Mouse (Mus musculus): ENCODE measurements around the gene Gpc6.

The Gpc6 gene

DNA sequence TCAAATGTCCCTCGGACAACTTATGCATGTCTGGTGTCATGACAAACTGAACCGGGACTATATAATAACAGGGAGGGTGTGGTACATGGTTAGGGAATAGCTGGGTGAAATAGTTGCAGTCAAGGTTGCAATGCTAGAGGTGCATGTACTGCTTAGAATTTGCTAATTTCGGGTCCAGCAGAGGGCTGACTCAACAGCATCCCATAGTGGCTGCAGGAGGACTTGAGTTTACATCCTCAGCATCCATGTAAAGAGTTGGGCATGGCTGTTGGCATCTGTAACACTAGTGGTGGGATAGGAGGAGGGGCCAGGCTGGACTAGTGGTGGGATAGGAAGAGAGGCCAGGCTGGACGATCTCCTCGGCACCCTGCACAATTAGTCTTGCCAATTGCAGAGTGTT is 565.4 kb downstream of the Gpc6 start:
- no peak for DNase-seq

DNA sequence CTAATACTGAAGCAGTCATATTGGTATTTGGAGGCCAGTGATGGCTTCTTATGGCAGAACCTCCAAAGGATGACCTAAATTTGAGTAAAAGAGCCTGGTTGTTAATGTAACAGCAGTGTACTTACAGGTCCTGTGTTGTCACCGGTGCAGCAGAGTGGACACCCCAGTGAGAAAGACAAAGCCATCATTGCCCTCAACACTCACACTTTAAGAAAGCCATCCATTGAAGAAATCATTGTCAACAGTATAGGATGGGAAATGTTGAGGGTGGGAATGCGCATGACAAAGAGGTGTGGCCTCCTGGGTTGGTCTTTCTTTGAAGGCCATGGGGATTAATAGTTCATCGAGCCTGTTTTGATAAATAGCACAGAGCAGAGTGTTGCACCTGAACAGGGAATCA is 570.0 kb downstream of the Gpc6 start:
- no peak for DNase-seq

DNA sequence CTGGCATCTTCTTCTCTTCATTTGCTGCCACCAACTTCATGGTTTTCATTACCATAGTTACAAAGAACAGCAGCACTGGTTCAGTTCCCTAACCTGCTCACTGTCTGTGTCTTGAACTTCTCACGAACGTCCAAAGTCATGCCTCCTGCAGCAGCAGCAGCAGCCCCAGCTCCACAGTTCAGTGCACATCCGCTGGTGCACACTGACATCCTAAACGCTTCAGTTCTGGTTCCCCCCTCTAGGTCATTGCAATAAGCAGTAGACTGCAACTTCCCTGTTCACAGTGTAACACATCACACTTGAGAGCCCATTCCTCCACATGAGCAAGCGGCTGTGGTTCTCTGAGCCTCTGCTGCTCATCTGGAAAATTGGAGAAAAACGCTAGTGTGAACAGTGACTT is 573.7 kb downstream of the Gpc6 start:
- DNase-seq, result peak in 1 of 2 experiments; percentile 21

DNA sequence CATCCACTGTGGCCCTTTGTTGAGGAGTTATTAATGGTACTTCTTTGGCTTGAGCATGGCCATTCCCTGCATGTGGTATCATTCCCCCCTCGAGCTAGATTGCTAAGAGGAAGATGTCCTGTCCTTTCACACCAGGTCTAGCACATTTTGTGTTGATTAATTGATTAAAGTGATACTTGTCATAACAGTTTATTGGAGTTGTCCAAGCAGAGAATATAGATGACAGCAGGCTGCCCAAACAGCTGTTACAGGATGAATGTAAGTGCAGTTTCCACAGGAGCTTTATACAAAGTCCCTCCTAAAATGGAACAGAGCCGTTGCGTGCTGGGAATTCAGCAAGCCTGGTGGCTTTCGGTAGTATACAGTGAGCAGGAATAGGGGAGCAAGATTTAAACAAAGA is 574.2 kb downstream of the Gpc6 start:
- no peak for DNase-seq

DNA sequence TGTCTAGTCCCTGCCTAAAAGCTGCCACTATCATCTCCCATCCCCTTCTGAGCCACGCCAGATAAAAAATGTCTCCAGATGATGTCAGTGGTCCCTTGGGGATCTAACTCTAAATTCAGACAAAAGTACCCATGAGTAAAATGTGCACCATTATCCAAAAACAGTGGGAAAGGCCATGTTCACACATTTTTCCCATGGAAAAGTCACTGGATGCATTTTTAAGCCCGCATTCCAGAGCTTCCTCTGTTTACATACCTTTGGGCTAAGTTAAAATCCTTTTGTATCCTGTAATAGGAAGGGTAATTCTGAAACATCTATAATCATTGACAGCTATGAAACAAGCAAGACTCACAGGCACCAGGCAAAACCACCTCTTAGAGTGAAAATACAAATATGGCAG is 589.7 kb downstream of the Gpc6 start:
- no peak for DNase-seq

DNA sequence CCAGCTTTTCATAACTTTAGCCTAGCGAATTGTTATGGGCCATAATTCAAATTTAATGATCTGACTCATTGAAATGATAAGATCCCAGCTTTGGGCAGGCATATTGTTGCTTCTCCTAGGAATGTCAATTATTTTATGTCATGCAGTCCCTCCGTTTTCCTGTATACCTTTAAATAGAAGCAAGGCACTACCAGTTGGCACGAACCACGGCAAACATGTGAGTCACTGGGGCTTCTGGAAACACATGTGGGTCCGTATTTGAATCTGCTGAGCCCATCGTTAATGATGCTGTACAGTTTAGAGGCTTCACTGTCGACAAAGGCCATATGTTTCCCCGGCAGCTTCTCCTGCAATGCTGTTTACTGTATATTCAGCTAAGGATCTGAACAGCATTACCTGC is 594.5 kb downstream of the Gpc6 start:
- peak; percentile 10 for DNase-seq

DNA sequence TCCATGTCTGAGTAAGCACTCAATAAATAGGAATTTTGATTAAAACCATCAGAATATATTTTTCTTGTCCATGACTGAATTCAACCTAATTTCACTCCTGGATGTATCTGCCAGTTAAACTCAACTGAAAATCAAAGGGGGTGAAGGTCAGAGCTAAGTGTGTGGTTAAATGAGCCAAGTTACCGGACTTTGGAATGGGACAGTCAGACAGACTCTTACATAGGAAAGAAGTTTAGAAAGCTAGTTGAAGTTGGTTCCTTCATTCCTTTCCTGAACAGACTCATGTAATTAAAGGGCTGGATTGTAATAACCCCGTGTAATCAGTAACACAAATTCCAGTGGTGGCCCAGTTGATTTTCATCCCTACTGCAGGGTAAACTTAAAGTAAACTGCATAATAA is 595.6 kb downstream of the Gpc6 start:
- DNase-seq, result no peak

DNA sequence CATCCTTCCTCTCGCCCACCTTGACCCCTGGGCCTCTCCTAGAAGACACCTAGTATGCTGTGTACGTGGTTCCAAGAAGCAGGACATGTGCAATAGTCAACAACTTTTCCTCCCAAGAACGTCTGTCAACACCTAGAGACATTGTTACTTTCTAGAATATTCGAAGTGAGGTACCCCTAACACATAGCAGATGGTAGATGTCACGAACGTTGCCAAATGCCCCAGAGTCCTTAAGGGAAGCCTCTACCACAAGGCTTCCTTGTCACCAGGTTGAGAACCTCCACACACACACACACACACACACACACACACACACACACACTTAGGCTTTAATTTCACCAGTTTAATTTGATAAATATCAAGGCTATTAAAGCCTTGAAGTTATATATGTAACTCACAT is 600.0 kb downstream of the Gpc6 start:
- no peak for DNase-seq

DNA sequence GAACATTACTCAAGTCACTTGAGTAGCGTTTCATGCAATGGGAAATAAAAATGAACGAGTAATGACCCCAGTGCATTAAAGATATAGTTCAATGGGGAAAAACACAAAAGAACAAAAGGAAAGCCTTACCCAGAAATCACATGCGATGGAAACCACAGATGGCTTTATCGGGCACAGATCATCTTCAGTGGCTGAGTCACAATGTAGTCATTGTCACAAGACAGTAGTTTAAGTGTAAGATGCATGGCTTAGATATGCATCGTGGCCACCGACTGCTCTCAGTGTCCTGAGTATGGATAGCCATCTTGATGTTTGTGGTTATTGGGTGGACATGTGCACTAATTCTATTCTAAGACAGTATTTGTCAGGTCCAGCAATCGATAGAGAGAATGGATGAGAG is 601.9 kb downstream of the Gpc6 start:
- DNase-seq, result no peak

DNA sequence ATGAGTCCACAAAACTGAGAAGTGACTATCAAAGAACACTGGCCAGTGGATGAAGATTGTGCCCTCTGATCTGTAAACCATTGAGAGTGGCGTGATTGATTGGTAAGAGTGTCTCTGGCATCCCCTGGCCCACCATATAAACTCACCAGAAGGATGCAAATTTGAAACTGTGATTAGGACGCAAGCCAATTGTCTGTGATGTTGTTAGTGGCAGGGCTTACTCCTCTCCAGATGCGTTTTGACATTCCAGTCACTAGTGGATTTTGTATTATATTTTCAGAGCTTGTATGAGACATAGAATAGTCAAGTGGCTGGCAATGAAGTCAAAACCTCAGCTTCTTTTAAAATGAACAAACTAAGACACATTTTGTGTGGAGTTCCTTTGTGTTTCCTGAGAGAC is 604.3 kb downstream of the Gpc6 start:
- no peak for DNase-seq

DNA sequence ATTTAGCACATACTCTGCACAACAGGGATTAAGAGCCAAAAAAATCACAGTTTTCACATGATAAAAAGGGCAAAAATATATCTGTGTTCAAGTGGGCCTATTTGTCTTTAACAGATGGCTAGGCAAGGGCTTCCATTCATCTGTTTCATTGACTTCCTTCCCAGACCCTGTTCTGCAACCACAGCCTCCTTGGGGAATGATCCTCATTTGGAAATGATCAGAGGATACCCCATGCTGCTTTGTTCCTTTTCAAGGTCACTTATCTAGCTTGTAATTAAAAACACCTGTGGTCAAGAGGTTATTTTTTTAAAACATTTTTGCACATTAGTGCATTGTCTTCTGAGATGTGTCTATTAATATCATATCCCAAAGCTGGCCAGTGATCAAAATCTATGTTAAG is 627.7 kb downstream of the Gpc6 start:
- DNase-seq, result no peak

DNA sequence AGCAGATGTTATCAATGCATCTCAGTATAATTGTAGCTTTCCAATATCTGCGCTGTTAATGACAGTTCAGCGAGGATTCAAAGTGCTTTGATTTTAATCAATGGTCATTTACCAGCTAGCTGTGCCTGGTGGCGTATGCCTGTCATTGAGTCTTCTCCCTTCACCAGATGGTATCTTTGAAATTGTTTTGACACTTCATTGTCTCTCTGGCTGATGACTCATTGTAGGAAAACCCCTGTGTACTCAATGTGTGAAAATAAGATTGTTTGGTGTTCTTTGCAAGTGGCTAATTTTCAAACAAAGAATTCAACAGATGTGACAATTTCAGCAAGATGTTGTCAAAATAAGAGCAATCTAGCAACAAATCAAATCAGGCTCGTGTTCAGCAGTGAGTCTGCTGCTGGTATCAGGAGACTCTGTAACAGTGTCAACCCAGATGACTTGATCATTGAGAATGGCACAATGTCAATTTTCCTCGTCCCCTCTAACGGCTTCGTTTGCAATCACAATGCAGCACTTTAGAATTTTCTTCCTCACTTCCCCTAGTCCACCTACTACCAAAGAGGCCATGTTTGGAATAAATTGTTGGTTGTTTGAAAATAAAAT is 631.7 kb downstream of the Gpc6 start:
- DNase-seq, result no peak

DNA sequence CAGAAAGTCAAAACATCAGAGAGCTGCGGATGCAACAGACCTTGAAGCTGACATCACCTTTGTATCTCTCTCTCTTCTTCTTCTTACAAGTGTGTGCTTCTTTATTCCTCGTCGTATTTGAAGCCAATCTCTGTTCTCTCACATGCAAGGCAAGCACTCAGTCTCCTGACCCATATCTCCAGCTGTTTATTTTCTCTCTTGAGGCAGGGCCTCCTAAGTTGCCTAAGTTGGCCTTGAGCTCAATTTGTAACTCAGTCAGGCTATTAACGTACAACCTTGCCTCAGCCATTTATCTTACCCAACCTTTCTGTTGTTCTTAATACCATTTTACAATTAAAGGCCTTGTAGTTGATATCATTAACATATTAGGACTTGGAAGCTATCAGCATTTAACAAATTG is 637.0 kb downstream of the Gpc6 start:
- DNase-seq, result no peak

DNA sequence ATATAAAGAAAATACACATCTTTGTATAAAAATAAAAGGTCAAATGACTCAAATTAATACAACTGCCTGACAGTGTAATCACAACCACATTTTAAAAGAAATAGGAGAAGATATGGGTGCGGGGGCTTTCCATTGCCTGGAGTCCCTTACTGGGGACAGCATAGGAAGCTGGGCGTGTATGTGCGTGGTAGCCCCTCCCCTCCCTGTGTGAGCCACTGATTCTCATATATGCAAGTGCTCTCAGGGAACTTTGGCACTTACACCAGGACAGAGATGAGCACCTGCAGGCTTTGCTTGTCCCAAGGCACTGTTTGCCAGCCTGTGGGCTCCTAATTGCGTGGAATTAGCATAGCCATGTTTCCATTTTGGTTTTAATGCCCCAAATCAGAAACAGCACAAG is 644.2 kb downstream of the Gpc6 start:
- DNase-seq, result no peak

DNA sequence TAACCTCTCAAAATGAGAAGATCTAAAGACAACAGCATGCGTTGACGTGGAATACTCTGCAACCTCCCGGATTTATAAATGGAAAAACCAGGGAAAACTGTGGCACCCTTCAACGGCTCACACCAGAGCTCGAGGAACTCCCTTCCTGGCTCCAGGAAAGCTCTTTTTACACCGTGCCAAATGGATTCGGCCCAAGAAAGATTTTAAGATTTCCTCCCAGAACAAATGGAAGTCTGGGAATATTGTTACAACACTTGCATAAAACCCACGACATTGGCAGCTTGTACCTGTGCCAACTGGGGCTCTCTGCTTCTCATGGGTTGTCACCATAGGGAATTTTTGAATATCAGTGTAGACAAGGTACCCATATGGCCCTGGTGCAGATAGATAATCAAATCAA is 647.1 kb downstream of the Gpc6 start:
- DNase-seq, result no peak

DNA sequence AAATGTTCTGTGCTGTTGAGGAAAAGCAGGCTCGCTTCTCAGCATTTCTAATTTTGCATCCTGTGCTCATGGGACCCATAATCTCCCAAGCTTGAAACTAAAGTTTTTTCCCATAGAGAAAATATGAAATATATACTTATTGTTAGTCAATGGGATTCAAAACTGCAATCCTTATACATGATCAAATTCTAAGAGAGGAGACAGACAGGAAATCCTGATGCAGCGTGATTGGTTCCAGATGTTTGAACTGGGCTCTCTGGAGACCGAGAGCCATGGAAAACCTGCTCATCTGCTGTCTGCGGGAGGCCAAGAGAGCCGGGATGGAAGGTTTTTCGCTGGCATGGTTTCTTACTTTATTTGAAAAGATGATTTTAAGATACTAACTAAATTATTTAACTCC is 649.1 kb downstream of the Gpc6 start:
- DNase-seq, result no peak

DNA sequence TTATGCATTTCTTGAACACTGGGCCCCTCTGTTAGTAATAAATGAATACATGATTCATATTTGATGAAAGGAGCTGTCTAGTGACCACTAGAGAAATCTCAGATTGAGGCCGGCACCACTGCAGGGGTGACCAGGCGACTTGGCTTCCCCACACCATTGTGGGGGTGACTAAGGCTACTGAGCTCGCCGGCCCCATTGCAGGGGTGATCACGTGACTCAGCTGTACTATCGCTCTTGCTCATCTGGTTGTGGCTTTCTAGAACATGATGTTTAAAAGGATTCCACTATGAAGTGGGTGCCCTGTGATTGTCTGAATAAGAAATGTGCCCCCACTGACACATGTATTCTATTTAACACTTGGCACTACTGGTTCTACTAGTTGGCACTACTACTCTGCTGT is 656.6 kb downstream of the Gpc6 start:
- no peak for DNase-seq

DNA sequence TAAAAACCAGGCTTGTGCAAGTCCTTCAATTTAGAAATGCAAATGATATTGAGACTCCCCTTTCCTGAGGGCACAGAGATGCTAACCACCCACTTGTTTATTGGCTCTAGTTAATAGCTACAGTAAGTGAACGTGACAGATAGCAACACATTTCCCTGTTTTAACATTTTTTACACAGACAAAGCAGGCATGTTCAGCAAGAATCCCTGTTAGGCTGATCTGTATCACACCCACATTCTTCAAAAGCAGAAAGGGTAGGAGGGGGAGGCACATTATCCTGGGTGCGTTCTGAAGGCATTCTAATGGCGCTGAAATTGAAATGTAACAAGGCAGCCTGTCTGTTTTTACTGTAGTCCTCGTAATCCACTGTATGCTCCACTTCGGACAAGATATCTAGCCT is 674.6 kb downstream of the Gpc6 start:
- DNase-seq, result no peak

DNA sequence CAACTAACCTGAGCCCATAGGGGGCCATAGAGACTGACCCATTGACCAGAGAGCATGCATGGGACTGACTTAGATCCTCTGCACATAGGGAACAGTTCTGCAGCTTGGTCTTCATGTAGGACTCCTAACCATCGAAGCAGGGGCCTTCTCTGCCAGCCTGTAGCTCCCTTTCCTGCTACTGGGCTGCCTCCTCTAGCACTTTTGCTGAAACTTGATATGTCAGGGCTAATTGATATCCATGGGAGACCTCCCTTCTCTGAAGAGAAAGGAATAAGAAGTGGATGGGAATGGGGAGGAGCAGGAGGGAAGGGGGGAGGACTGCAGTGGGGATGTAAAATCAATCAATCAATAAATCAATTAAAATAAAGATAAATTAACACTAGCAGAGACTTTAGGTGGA is 678.7 kb downstream of the Gpc6 start:
- no peak for DNase-seq

DNA sequence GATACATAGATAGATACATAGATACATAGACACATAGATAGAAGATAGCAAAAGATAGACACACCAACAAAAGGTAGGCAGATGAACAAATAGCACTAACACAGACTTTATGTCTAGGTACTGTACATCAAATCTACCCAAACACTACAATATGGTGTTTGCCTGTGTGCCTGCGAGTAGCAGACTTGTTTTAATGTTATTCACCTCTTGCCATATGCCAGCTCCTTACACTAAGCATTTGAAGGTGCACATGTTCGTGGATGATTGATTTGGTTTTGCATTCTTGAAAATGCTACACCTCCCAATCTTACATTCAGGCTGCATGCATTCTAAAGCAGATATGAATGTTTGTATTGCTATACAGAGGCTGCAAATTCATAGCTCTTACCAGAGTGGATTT is 680.6 kb downstream of the Gpc6 start:
- no peak for DNase-seq

DNA sequence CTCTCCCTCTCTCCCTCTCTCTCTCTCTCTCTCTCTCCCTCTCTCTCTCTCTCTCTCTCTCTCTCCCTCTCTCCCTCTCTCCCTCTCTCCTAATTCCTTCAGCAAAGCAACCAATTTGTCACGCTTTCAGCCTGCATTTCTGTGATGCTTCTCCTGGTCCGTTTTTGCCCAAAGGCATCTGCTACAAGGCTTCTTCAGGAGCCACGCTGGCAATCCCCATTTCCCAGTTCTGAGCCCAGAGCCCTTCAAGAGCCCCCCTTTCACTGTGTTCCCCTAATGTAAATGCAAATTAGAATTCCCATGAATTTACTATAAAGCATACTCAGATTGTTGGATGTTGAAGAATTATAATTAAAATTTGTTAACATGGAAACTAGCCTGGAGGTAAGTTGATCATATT is 686.0 kb downstream of the Gpc6 start:
- no peak for DNase-seq

DNA sequence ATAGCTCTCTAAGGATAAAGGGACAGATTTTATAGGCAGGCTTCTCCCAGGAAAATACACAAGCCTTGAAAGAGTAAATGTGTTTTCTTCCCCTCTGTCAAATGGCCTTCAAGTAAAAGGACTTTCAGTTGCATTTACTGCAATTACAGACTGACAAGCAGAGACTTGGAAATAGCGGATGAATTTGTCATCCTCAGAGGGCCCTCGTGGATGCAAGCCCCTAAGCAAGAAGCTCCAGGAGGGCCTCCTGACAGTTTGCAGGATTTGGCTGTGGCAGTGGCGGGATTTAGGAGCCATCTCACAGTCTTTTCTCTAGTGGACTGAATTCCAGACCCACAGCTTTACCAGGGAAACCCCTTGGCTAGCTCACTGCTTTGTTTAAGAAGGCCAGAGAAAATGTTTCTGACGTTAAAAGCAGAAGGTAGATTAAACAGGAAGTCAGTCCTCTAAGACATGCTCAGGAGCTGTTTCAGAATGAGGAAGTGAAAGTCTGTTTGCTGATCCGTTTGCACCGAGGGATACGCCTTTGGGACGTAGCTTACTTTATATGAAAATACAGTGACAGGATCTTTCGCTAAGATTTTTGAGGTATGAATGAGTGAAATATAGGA is 700.1 kb downstream of the Gpc6 start:
- DNase-seq, result no peak

DNA sequence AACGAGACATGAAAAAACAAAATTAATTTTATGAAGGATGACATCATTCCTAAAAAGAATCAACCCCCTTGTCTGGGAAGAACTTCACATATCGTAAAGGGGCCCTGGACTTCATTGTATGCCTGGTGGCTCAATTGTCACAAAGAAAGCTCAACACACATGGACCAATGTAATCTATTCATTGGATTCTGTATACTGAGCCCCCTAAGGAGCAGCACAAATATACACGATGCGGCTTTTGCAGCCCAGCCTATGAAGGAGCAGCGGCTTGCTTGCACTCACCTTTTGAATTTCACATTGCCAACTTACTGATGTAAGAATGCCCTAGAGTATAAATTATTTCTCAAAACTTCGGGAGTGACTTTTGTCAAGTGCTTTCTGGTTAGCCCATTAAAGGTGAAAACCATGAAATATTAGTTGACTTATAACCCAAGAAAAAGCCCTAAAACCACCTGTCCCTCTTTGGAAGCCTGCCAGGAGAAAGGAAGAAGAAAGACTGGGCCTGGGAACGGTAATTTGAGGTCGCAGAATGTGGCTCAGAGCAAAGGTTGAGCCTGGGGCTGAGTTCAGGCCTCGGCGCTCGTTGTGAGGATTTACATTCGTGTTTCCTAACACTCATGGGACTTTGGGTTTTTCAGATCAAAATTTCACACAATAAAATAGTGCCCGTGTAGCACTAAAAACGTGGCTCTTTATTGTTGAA is 709.3 kb downstream of the Gpc6 start:
- DNase-seq, result no peak

DNA sequence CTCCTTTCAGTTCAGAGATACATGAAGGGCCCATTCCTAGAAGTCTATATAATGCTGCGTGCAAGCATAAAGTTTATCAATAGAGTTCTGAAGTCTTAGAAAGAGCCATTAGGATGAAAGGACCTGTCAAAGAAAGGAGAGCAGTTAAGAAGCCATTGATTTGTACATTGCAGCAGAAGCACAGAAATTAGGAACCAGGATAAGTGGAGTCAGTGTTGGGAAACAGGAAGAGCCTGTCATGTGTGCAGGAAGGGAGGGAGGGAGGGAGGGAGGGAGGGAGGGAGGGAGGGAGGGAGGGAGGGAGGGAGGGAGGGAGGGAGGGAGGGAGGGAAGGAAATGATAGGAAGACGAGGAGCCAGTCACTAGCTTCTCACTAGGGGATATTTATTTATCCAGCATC is 716.7 kb downstream of the Gpc6 start:
- DNase-seq, result no peak

DNA sequence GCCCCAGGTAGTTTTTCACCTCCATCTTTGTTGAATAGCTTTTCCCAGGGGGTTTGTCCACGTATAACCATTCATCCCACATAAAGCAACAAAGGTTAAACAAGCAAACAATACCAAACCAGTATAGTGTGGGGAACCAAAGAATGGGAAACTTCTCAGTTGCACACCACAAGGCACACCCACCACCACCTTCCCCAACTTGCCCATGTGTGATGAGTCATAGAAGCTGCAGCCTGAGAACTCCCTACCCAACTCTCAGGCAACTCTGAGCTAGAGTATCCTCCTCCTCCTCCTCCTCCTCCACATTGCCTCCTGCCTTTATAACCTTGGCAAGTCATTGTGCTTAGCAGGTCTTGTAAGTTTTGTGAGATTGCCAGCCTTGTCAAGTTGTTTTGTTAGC is 718.0 kb downstream of the Gpc6 start:
- no peak for DNase-seq

Data from kidney, postnatal 4 days (tissue).